Mouse (Mus musculus) MEL (cell line): ENCODE measurements around the gene Pitpnb. TPM values are rescaled to one million over a fixed set of nuclear protein-coding genes. Genes with fewer than 3 reads are reported as not detected.

Experiments used
- DNase-seq: peaks from one replicate; pipeline ENCODE4 v3.0.0; 2011; ENCODE audit warnings: low read depth, low spot score
- H3K27ac ChIP-seq: 2 replicates; pipeline ENCODE4 v1.5.1; 2012; ENCODE audit warnings: low read depth, mild to moderate bottlenecking, control low read depth, low read length, moderate library complexity; ENCODE audit not compliant: control insufficient read depth
- H3K27me3 ChIP-seq, 2 experiments: fragments of 150-350 bp in 1 of 2; sonication (generic) in 1 of 2; 2 replicates each; pipeline ENCODE4 v1.6.1; 2012; ENCODE audit warnings: low read length in 2 of 2, mild to moderate bottlenecking in 2 of 2, improper control_type of control experiment in 1 of 2, moderate library complexity in 1 of 2; ENCODE audit not compliant: insufficient read depth in 2 of 2, control insufficient read depth in 1 of 2
- H3K36me3 ChIP-seq, 2 experiments: 2 replicates each; pipeline ENCODE4 v1.6.1; 2012 to 2014; ENCODE audit warnings: low read length in 2 of 2, improper control_type of control experiment in 1 of 2, inconsistent platforms in 1 of 2, mild to moderate bottlenecking in 1 of 2; ENCODE audit not compliant: insufficient read depth in 2 of 2, control insufficient read depth in 1 of 2
- H3K4me1 ChIP-seq, 2 experiments: fragments of 150-350 bp in 1 of 2; sonication (generic) in 1 of 2; 2 replicates each; pipeline ENCODE4 v1.6.1; 2012; ENCODE audit warnings: low read length in 2 of 2, improper control_type of control experiment in 1 of 2, mild to moderate bottlenecking in 1 of 2; ENCODE audit not compliant: insufficient read depth in 2 of 2, control insufficient read depth in 1 of 2
- H3K4me3 ChIP-seq, 2 experiments: fragments of 150-350 bp in 1 of 2; sonication (generic) in 1 of 2; 2 replicates each; pipeline ENCODE4 v1.5.1; 2012; ENCODE audit warnings: low read depth in 2 of 2, low read length in 2 of 2, mild to moderate bottlenecking in 2 of 2, moderate library complexity in 2 of 2, control low read depth in 1 of 2, improper control_type of control experiment in 1 of 2; ENCODE audit not compliant: control insufficient read depth in 1 of 2, insufficient read depth in 1 of 2
- H3K79me2 ChIP-seq: 2 replicates; pipeline ENCODE4 v1.6.1; 2012; ENCODE audit warnings: mild to moderate bottlenecking, low read length, moderate library complexity; ENCODE audit not compliant: control insufficient read depth, poor library complexity, insufficient read depth
- H3K9ac ChIP-seq: 2 replicates; pipeline ENCODE4 v1.6.1; 2012; ENCODE audit warnings: low read depth, mild to moderate bottlenecking, control low read depth, low read length, moderate library complexity; ENCODE audit not compliant: control insufficient read depth, poor library complexity, severe bottlenecking
- H3K9me3 ChIP-seq: fragments of 150-350 bp; sonication (generic); replicated peaks from 2 replicates; pipeline ENCODE4 v1.6.1; 2012; ENCODE audit warnings: mild to moderate bottlenecking, low read length, improper control_type of control experiment, moderate library complexity; ENCODE audit not compliant: insufficient read depth
- BHLHE40 ChIP-seq: IDR thresholded peaks from 2 replicates; pipeline ENCODE4 v1.6.1; 2012; ENCODE audit warnings: low read depth, mild to moderate bottlenecking, inconsistent platforms, low read length, improper control_type of control experiment, borderline replicate concordance
- CHD2 ChIP-seq: IDR thresholded peaks from 2 replicates; pipeline ENCODE4 v1.6.1; 2011; ENCODE audit warnings: low read length, improper control_type of control experiment
- ETS1 ChIP-seq: IDR thresholded peaks from 2 replicates; pipeline ENCODE4 v1.6.1; 2012; ENCODE audit warnings: low read depth, mild to moderate bottlenecking, inconsistent platforms, low read length, improper control_type of control experiment, moderate library complexity
- GABPA ChIP-seq: IDR thresholded peaks from 2 replicates; pipeline ENCODE4 v1.6.1; 2012; ENCODE audit warnings: low read depth, mild to moderate bottlenecking, inconsistent platforms, low read length, improper control_type of control experiment, moderate library complexity
- HCFC1 ChIP-seq: IDR thresholded peaks from 2 replicates; pipeline ENCODE4 v1.6.1; 2012; ENCODE audit warnings: low read depth, mild to moderate bottlenecking, inconsistent platforms, low read length, improper control_type of control experiment, moderate library complexity
- JUND ChIP-seq: IDR thresholded peaks from 2 replicates; pipeline ENCODE4 v1.6.1; 2011; ENCODE audit warnings: low read depth, mild to moderate bottlenecking, improper control_type of control experiment, low read length
- KAT2A ChIP-seq: conservative IDR thresholded peaks from 2 replicates; pipeline ENCODE4 v1.6.1; 2012; ENCODE audit warnings: low read depth, low read length, improper control_type of control experiment, inconsistent platforms
- MAFK ChIP-seq: IDR thresholded peaks from 2 replicates; pipeline ENCODE4 v1.6.1; 2011; ENCODE audit warnings: low read depth, mild to moderate bottlenecking, low read length, improper control_type of control experiment, borderline replicate concordance
- MAX ChIP-seq: IDR thresholded peaks from 2 replicates; pipeline ENCODE4 v1.6.1; 2011; ENCODE audit warnings: low read length, improper control_type of control experiment
- MAZ ChIP-seq: IDR thresholded peaks from 2 replicates; pipeline ENCODE4 v1.6.1; 2012; ENCODE audit warnings: low read depth, mild to moderate bottlenecking, inconsistent platforms, low read length, improper control_type of control experiment
- MEF2A ChIP-seq: IDR thresholded peaks from 2 replicates; pipeline ENCODE4 v1.6.1; 2014; ENCODE audit warnings: low read depth, mild to moderate bottlenecking, inconsistent platforms, low read length, improper control_type of control experiment; ENCODE audit not compliant: poor library complexity, insufficient replicate concordance, severe bottlenecking; ENCODE audit errors: extremely low read depth
- MYB ChIP-seq: IDR thresholded peaks from 2 replicates; pipeline ENCODE4 v1.6.1; 2011; ENCODE audit warnings: mild to moderate bottlenecking, low read depth, low read length, improper control_type of control experiment
- NRF1 ChIP-seq: IDR thresholded peaks from 2 replicates; pipeline ENCODE4 v1.6.1; 2014; ENCODE audit warnings: low read depth, mild to moderate bottlenecking, inconsistent platforms, low read length, improper control_type of control experiment, moderate library complexity; ENCODE audit not compliant: poor library complexity, insufficient read depth, severe bottlenecking
- POLR2A ChIP-seq, 2 experiments: IDR thresholded peaks; 2 replicates each; pipeline ENCODE4 v1.6.1; 2011 to 2012; ENCODE audit warnings: low read length in 2 of 2, mild to moderate bottlenecking in 2 of 2, control low read depth in 1 of 2, improper control_type of control experiment in 1 of 2, low read depth in 1 of 2, moderate library complexity in 1 of 2; ENCODE audit not compliant: control insufficient read depth in 1 of 2, insufficient read depth in 1 of 2, poor library complexity in 1 of 2
- RAD21 ChIP-seq: IDR thresholded peaks from 2 replicates; pipeline ENCODE4 v1.6.1; 2011; ENCODE audit warnings: mild to moderate bottlenecking, low read depth, low read length, improper control_type of control experiment
- SIN3A ChIP-seq: IDR thresholded peaks from 2 replicates; pipeline ENCODE4 v1.6.1; 2012; ENCODE audit warnings: low read length, improper control_type of control experiment, inconsistent platforms
- TAL1 ChIP-seq: IDR thresholded peaks from 2 replicates; pipeline ENCODE4 v1.6.1; 2012; ENCODE audit warnings: mild to moderate bottlenecking, inconsistent platforms, low read length, moderate library complexity, mixed read lengths
- TBP ChIP-seq: IDR thresholded peaks from 2 replicates; pipeline ENCODE4 v1.8.0; 2011; ENCODE audit warnings: low read depth, low read length, improper control_type of control experiment
- USF1 ChIP-seq: IDR thresholded peaks from 2 replicates; pipeline ENCODE4 v1.6.1; 2014; ENCODE audit warnings: low read depth, mild to moderate bottlenecking, inconsistent platforms, low read length, improper control_type of control experiment, moderate library complexity
- ZKSCAN1 ChIP-seq: IDR thresholded peaks from 2 replicates; pipeline ENCODE4 v1.6.1; 2012; ENCODE audit warnings: low read depth, mild to moderate bottlenecking, inconsistent platforms, low read length, improper control_type of control experiment, moderate library complexity
- ZMIZ1 ChIP-seq: IDR thresholded peaks from 2 replicates; pipeline ENCODE4 v1.6.1; 2012; ENCODE audit warnings: low read depth, mild to moderate bottlenecking, inconsistent platforms, low read length, improper control_type of control experiment, moderate library complexity
- ZNF384 ChIP-seq: IDR thresholded peaks from 2 replicates; pipeline ENCODE4 v1.6.1; 2012; ENCODE audit warnings: low read depth, mild to moderate bottlenecking, inconsistent platforms, low read length, improper control_type of control experiment
- polyA plus RNA-seq, 2 experiments: library from polyadenylated mRNA; stranded (reverse) in 1 of 2; unstranded in 1 of 2; fragments of >175 nt in 1 of 2; fragments of >200 nt in 1 of 2; gene quantifications; 2 replicates each; pipeline versions ENCODE4 v1.2.1 to v1.2.4; 2012; ENCODE audit warnings: low replicate concordance in 2 of 2, low read depth in 1 of 2; ENCODE audit not compliant: insufficient read length in 2 of 2, insufficient read depth in 1 of 2, missing spikeins in 1 of 2
- total RNA-seq: library from RNA; depleted of rRNA; stranded (reverse); fragments of 300-350 nt; gene quantifications from 2 replicates; pipeline ENCODE4 v1.2.3, GENCODE M21; 2012

Pitpnb gene
- total and polyA plus RNA-seq, 3 experiments: 21.8 to 111 (median 88.5) TPM

GRCm38 (mm10) chr5:111428882-111429281, 98.3 kb downstream of the Pitpnb start:
- no peak for DNase-seq
- TF ChIP-seq SIN3A (no peak), MAFK (no peak), TBP (no peak), ETS1 (no peak), ZNF384 (no peak), MEF2A (no peak), RAD21 (no peak), CHD2 (no peak), MAZ (no peak), ZKSCAN1 (no peak), JUND (no peak), HCFC1 (no peak), ZMIZ1 (no peak), BHLHE40 (no peak), GABPA (no peak), USF1 (no peak), NRF1 (no peak), KAT2A (no peak), POLR2A (IDR thresholded peaks at IDR 0.05; ENCODE audit: control insufficient read depth in 1 of 2, insufficient read depth in 1 of 2, low read depth in 1 of 2, low read length in 2 of 2, poor library complexity in 1 of 2) (no peak)
- Histone ChIP-seq H3K27ac (no peak overlapping the region), H3K79me2 (no peaks in the 10 kb centered on the region), H3K36me3 (no peaks in the 10 kb centered on the region), H3K4me3 (no peak overlapping the region), H3K4me1 (no peaks in the 10 kb centered on the region), H3K9ac (no peak overlapping the region), H3K9me3 (no peaks in the 10 kb centered on the region), H3K27me3 (no peaks in the 10 kb centered on the region)

- Histone ChIP-seq H3K27ac (no peak overlapping the region), H3K9ac (no peak overlapping the region), H3K9me3 (no peaks in the 10 kb centered on the region), H3K36me3 (no peaks in the 10 kb centered on the region), H3K27me3 (no peaks in the 10 kb centered on the region), H3K4me1 (no peaks in the 10 kb centered on the region), H3K4me3 (no peak overlapping the region), H3K79me2 (no peaks in the 10 kb centered on the region)
- no peak for DNase-seq
- TF ChIP-seq POLR2A (IDR thresholded peaks at IDR 0.05; ENCODE audit: control insufficient read depth in 1 of 2, insufficient read depth in 1 of 2, low read depth in 1 of 2, low read length in 2 of 2, poor library complexity in 1 of 2) (no peak), KAT2A (no peak), MAZ (no peak), TAL1 (no peak), MYB (no peak), ZNF384 (no peak), NRF1 (no peak), CHD2 (no peak), MAX (no peak)
These were observed 99.2 kb downstream of the Pitpnb start for GRCm38 (mm10) chr5:111429726-111430125.
